Mouse (Mus musculus): ENCODE data around the gene Tbc1d12. TPM values are rescaled to one million over a fixed set of nuclear protein-coding genes. Genes with fewer than 3 reads are reported as not detected.
"Not testable (repeated sequence)": the region's sequence is repeated elsewhere in the genome, so short reads cannot be mapped to it uniquely, and the experiment has no call there.

Tbc1d12 gene
- polyA plus RNA-seq, 1 experiment from 2014 or later: 5.1 TPM

DNA sequence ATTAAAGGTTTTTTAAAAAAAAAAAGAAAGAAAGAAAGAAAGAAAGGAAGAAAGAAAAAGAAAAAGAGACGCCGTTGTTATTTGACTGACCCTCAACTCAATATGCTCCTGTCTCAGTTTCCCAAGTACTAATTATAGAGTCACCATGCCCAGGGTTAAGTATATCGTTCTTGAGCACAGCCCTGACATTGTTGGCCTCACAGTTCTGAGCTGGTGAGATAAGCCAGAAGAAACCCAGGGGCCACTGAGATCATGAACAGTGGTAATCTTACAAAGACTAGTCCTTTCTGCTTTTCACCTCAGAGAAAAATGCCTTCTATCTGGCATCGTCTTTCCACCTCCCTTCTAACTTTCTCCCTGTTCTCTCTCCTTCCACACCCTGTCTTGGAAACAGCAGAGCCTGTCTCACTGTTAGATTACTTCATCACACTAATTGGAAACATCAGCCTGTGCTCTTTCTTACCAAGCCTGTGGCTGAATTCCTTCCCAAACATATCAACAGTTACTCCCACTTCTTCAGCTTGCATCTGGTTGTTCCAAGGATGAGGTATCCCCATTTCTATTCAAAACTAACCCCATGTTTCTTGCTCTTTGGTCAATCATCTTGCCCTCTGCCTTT is 16.1 kb upstream of the Tbc1d12 start:
- ATAC-seq: no peak
- Histone ChIP-seq H3K4me1 (replicated peaks; ENCODE audit: control insufficient read depth, insufficient read depth, low read length) (peaks cover 15% of the 10 kb centered on the region), H3K27me3 (replicated peaks; ENCODE audit: control insufficient read depth, insufficient read depth, low read length) (no peaks in the 10 kb centered on the region), H3K36me3 (ENCODE audit: control insufficient read depth, insufficient read depth) (peaks cover 3% of the 10 kb centered on the region), H3K4me3 (replicated peaks; ENCODE audit: low read length) (no peak overlapping the region), H3K27ac (ENCODE audit: low read length) (no peak overlapping the region), H3K9ac (replicated peaks; ENCODE audit: low read depth, low read length) (no peak overlapping the region), H3K4me2 (ENCODE audit: low read length) (no peak overlapping the region), H3K9me3 (ENCODE audit: control insufficient read depth, low read length) (no peaks in the 10 kb centered on the region)
- 92% methylated on average over 4 of the region's 4 CpGs for WGBS

GRCm38 (mm10) chr19:38833224-38833623 is 3.2 kb upstream of the Tbc1d12 start:
- Histone ChIP-seq H3K4me3 (replicated peaks; ENCODE audit: low read length) (no peak overlapping the region), H3K4me1 (replicated peaks; ENCODE audit: control insufficient read depth, insufficient read depth, low read length) (peaks cover 9% of the 10 kb centered on the region), H3K27ac (ENCODE audit: low read length) (no peak overlapping the region), H3K36me3 (ENCODE audit: control insufficient read depth, insufficient read depth) (no peaks in the 10 kb centered on the region), H3K27me3 (replicated peaks; ENCODE audit: control insufficient read depth, insufficient read depth, low read length) (no peaks in the 10 kb centered on the region), H3K4me2 (ENCODE audit: low read length) (no peak overlapping the region), H3K9ac (replicated peaks; ENCODE audit: low read depth, low read length) (no peak overlapping the region), H3K9me3 (ENCODE audit: control insufficient read depth, low read length) (no peaks in the 10 kb centered on the region)
- ATAC-seq: no peak
- WGBS: 72% methylated on average over 1 of the region's 1 CpGs

DNA sequence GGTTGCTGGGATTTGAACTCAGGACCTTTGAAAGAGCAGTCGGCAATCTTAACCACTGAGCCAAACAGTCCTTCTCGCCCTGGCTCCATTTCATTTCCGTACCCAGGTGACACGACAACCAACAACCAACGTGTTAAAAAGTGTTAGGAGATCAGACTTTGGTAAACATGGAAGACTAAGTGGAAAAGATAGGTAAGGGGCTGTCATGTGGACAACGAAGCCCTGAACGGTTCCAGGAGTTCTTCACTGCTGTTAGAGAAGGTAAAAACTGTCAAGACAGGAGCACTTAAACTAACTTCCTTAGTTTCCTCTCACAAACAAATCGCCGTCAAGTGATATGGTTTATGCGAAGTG is 318 bp upstream of the Tbc1d12 start:
- no peaks in the 10 kb centered on the region for H3K36me3 ChIP-seq (ENCODE audit: control insufficient read depth, insufficient read depth)
- peak overlapping the region; percentile 63 for H3K4me2 ChIP-seq (ENCODE audit: low read length)
- WGBS: 26% methylated on average over 10 of the region's 10 CpGs
- H3K9ac ChIP-seq (replicated peaks; ENCODE audit: low read depth, low read length): peak overlapping the region; percentile 81
- no peaks in the 10 kb centered on the region for H3K9me3 ChIP-seq (ENCODE audit: control insufficient read depth, low read length)
- no peak for ATAC-seq
- H3K4me1 ChIP-seq (replicated peaks; ENCODE audit: control insufficient read depth, insufficient read depth, low read length): peaks cover 16% of the 10 kb centered on the region
- peak overlapping the region; percentile 88 for H3K27ac ChIP-seq (ENCODE audit: low read length)
- no peaks in the 10 kb centered on the region for H3K27me3 ChIP-seq (replicated peaks; ENCODE audit: control insufficient read depth, insufficient read depth, low read length)
- H3K4me3 ChIP-seq (replicated peaks; ENCODE audit: low read length): peak overlapping the region; percentile 65

- Histone ChIP-seq H3K9ac (replicated peaks; ENCODE audit: low read depth, low read length) (peak overlapping the region; percentile 81), H3K36me3 (ENCODE audit: control insufficient read depth, insufficient read depth) (no peaks in the 10 kb centered on the region), H3K4me2 (ENCODE audit: low read length) (peak overlapping the region; percentile 63), H3K4me3 (replicated peaks; ENCODE audit: low read length) (peak overlapping the region; percentile 65), H3K4me1 (replicated peaks; ENCODE audit: control insufficient read depth, insufficient read depth, low read length) (peaks cover 16% of the 10 kb centered on the region), H3K27me3 (replicated peaks; ENCODE audit: control insufficient read depth, insufficient read depth, low read length) (no peaks in the 10 kb centered on the region), H3K27ac (ENCODE audit: low read length) (peak overlapping the region; percentile 88), H3K9me3 (ENCODE audit: control insufficient read depth, low read length) (no peaks in the 10 kb centered on the region)
- WGBS: under 1% methylated on average over 54 of the region's 54 CpGs
- ATAC-seq: peak; percentile 49
These were observed 827 bp downstream of the Tbc1d12 start for GRCm38 (mm10) chr19:38837171-38837641.

GRCm38 (mm10) chr19:38844817-38845216 is 8.4 kb downstream of the Tbc1d12 start:
- ATAC-seq: no peak

DNA sequence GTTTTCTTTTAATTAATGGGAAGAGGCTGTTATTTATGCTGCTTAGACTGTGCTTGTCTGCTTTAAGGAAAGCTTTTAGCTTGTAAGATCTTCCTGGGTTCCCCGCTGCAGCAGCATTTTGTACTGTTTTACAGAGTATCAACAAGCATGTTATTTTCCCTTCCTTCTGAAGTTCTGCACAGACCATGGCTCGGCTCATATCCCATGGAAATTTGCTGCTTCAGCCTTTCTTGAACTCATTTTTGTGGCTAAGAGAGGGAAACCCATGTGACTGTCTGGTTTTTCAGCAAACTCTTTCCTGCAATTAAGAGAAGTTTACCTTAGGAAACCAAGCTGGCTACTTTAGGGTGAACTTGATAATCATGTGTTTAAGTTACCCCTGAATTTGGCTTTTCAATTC is 10.0 kb downstream of the Tbc1d12 start:
- Histone ChIP-seq H3K4me2 (ENCODE audit: low read length) (no peak overlapping the region), H3K27me3 (replicated peaks; ENCODE audit: control insufficient read depth, insufficient read depth, low read length) (no peaks in the 10 kb centered on the region), H3K4me1 (replicated peaks; ENCODE audit: control insufficient read depth, insufficient read depth, low read length) (no peaks in the 10 kb centered on the region), H3K4me3 (replicated peaks; ENCODE audit: low read length) (no peak overlapping the region), H3K9ac (replicated peaks; ENCODE audit: low read depth, low read length) (no peak overlapping the region), H3K36me3 (ENCODE audit: control insufficient read depth, insufficient read depth) (no peaks in the 10 kb centered on the region), H3K27ac (ENCODE audit: low read length) (no peak overlapping the region), H3K9me3 (ENCODE audit: control insufficient read depth, low read length) (no peaks in the 10 kb centered on the region)
- 90% methylated on average over 2 of the region's 2 CpGs for WGBS
- ATAC-seq: no peak

More at GRCm38 (mm10) chr19:38844817-38845216, 8.4 kb downstream of the Tbc1d12 start:
- Histone ChIP-seq H3K27me3 (replicated peaks; ENCODE audit: control insufficient read depth, insufficient read depth, low read length) (no peaks in the 10 kb centered on the region), H3K4me2 (ENCODE audit: low read length) (no peak overlapping the region), H3K9ac (replicated peaks; ENCODE audit: low read depth, low read length) (no peak overlapping the region), H3K9me3 (ENCODE audit: control insufficient read depth, low read length) (no peaks in the 10 kb centered on the region), H3K36me3 (ENCODE audit: control insufficient read depth, insufficient read depth) (no peaks in the 10 kb centered on the region), H3K4me1 (replicated peaks; ENCODE audit: control insufficient read depth, insufficient read depth, low read length) (0 out of 2 replicates have a peak, but pooled peaks cover 2% of the 10 kb centered on the region), H3K4me3 (replicated peaks; ENCODE audit: low read length) (no peak overlapping the region), H3K27ac (ENCODE audit: low read length) (no peak overlapping the region)
- 64% methylated on average over 5 of the region's 5 CpGs for WGBS

GRCm38 (mm10) chr19:38858224-38858623 is 21.8 kb downstream of the Tbc1d12 start:
- Histone ChIP-seq H3K4me3 (replicated peaks; ENCODE audit: low read length) (no peak overlapping the region), H3K4me2 (ENCODE audit: low read length) (no peak overlapping the region), H3K27me3 (replicated peaks; ENCODE audit: control insufficient read depth, insufficient read depth, low read length) (no peaks in the 10 kb centered on the region), H3K36me3 (ENCODE audit: control insufficient read depth, insufficient read depth) (no peaks in the 10 kb centered on the region), H3K9ac (replicated peaks; ENCODE audit: low read depth, low read length) (no peak overlapping the region), H3K9me3 (ENCODE audit: control insufficient read depth, low read length) (no peaks in the 10 kb centered on the region), H3K4me1 (replicated peaks; ENCODE audit: control insufficient read depth, insufficient read depth, low read length) (no peaks in the 10 kb centered on the region), H3K27ac (ENCODE audit: low read length) (no peak overlapping the region)
- WGBS: 95% methylated on average over 3 of the region's 3 CpGs
- no peak for ATAC-seq

DNA sequence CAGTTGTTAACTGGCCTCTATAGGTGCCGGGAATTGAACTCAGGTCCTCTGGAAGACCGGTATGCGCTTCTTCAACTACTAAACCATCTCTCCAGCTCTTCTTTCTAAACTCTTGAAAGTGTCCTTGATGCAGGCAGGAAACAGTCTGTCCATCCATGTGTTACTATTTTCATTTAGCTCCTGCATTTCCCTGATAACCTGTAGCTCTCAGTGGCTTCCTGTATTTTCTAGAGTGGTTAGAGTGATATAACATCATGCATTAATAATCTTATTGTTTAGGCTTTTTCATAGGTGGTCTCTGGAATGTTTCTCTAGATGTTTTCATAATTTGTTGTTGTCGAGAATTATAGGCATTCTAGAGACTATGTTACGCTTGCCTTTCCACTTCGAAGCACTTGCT is 26.1 kb downstream of the Tbc1d12 start:
- H3K27me3 ChIP-seq (replicated peaks; ENCODE audit: control insufficient read depth, insufficient read depth, low read length): no peaks in the 10 kb centered on the region
- H3K4me1 ChIP-seq (replicated peaks; ENCODE audit: control insufficient read depth, insufficient read depth, low read length): no peaks in the 10 kb centered on the region
- H3K27ac ChIP-seq (ENCODE audit: low read length): no peak overlapping the region
- H3K9me3 ChIP-seq (ENCODE audit: control insufficient read depth, low read length): no peaks in the 10 kb centered on the region
- no peaks in the 10 kb centered on the region for H3K36me3 ChIP-seq (ENCODE audit: control insufficient read depth, insufficient read depth)
- H3K9ac ChIP-seq (replicated peaks; ENCODE audit: low read depth, low read length): no peak overlapping the region
- WGBS: 95% methylated on average over 6 of the region's 6 CpGs
- H3K4me3 ChIP-seq (replicated peaks; ENCODE audit: low read length): no peak overlapping the region
- no peak overlapping the region for H3K4me2 ChIP-seq (ENCODE audit: low read length)
- no peak for ATAC-seq

DNA sequence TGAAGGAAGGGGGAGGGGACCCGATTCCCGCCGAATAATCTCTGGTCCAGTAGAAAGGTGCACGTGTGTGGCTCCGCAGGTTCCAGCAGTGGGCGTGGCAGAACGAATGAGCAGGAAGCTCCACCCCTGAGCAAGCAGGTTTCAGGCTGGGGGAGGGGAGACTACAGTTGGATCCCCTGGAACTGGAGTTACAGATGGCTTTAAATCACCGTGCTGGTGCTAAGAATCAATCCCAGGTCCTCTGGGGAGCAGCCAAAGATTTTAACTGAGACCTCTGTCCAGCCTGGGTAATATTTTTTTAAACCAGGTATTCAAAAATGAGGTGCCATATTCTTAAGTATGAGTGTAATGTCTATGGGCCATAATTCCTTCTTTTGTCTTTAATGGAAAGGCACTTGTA is 38.4 kb downstream of the Tbc1d12 start:
- H3K4me1 ChIP-seq (replicated peaks; ENCODE audit: control insufficient read depth, insufficient read depth, low read length); H3K9me3 ChIP-seq (ENCODE audit: control insufficient read depth, low read length); H3K4me2 ChIP-seq (ENCODE audit: low read length); H3K27me3 ChIP-seq (replicated peaks; ENCODE audit: control insufficient read depth, insufficient read depth, low read length); H3K36me3 ChIP-seq (ENCODE audit: control insufficient read depth, insufficient read depth); H3K4me3 ChIP-seq (replicated peaks; ENCODE audit: low read length); ATAC-seq; H3K9ac ChIP-seq (replicated peaks; ENCODE audit: low read depth, low read length); H3K27ac ChIP-seq (ENCODE audit: low read length): not testable (repeated sequence)
- WGBS: 64% methylated on average over 2 of the region's 8 CpGs

GRCm38 (mm10) chr19:38880300-38880699 is 43.9 kb downstream of the Tbc1d12 start:
- H3K36me3 ChIP-seq (ENCODE audit: control insufficient read depth, insufficient read depth): no peaks in the 10 kb centered on the region
- no peak for ATAC-seq
- H3K27ac ChIP-seq (ENCODE audit: low read length): no peak overlapping the region
- H3K4me2 ChIP-seq (ENCODE audit: low read length): no peak overlapping the region
- H3K4me1 ChIP-seq (replicated peaks; ENCODE audit: control insufficient read depth, insufficient read depth, low read length): no peaks in the 10 kb centered on the region
- H3K27me3 ChIP-seq (replicated peaks; ENCODE audit: control insufficient read depth, insufficient read depth, low read length): no peaks in the 10 kb centered on the region
- H3K9ac ChIP-seq (replicated peaks; ENCODE audit: low read depth, low read length): no peak overlapping the region
- no peaks in the 10 kb centered on the region for H3K9me3 ChIP-seq (ENCODE audit: control insufficient read depth, low read length)
- H3K4me3 ChIP-seq (replicated peaks; ENCODE audit: low read length): no peak overlapping the region

All from forebrain, embryonic 16.5 days (tissue).